ENCODE assay signal across 8 mouse cellular contexts in the genomic region with DNA sequence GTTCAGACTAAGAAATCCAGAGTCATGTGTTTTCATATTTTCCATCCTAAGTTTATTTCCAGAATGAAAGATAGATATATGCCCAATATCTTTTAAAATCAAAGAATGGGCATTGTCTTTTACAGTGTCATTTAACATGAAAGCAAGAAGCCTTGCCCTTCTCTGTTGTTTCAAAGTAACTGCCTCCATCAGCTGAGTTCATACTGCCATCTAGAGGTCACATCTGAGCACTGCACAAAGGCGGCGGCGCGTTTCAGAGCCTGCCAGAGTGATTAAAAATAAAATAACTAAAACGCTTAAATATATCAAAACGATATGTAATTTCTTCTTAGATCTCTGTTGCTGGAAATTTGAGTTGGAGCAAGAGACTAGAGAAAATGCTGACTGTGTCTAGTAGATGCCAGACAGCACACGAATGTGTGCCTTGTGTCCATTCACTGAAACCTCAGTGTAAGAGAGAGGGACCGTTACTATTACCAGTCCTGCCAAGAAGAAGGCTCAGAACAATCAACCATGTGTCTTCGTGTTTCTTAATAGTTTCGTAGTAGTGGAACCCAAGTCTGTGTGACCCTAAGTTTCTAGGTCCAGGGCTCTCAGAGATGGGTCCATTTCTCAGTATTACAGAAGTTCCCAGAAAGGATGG.
A peak's percentile ranks its signal among the peaks of the same experiment; 100 is the strongest.
DNase-seq lines count a peak whose midpoint lies in the region; ATAC-seq and TF ChIP-seq lines count a peak whose summit lies in the region.

No protein-coding gene starts in this region.

- H3K4me3 ChIP-seq in C2C12 (ENCODE audit: insufficient read depth, poor library complexity, severe bottlenecking), result no peak overlapping the region
- H3K4me3 ChIP-seq in kidney, embryonic 14.5 days (ENCODE audit: low read length), result no peak overlapping the region
- H3K4me3 ChIP-seq in lung, adult 2 months (replicated peaks; ENCODE audit: extremely low read depth, low read depth, low read length), result no peak overlapping the region

- H3K9ac ChIP-seq in kidney, embryonic 14.5 days (ENCODE audit: low read depth, low read length), result no peak overlapping the region

- 0 out of 2 replicates have a peak, but pooled peaks have one; percentile 39 for ATAC-seq in kidney, embryonic 14.5 days (ENCODE audit: low FRiP score, low TSS enrichment)
- ATAC-seq in monocyte, adult 5-6 weeks (replicated peaks; ENCODE audit: insufficient number of reproducible peaks, low FRiP score, low TSS enrichment, poor library complexity, severe bottlenecking), result no peak

- no peaks in the 10 kb centered on the region for H3K79me2 ChIP-seq in C2C12 (ENCODE audit: control insufficient read depth, insufficient read depth)

- H3K27me3 ChIP-seq in C2C12 (ENCODE audit: control insufficient read depth, insufficient read depth, insufficient read length), result no peaks in the 10 kb centered on the region
- no peaks in the 10 kb centered on the region for H3K27me3 ChIP-seq in kidney, embryonic 14.5 days (ENCODE audit: control insufficient read depth, insufficient read depth, low read length)

- H3K4me1 ChIP-seq in kidney, embryonic 14.5 days (ENCODE audit: control insufficient read depth, insufficient read depth, low read length), result no peaks in the 10 kb centered on the region
- no peaks in the 10 kb centered on the region for H3K4me1 ChIP-seq in lung, adult 2 months (ENCODE audit: control insufficient read depth, insufficient read depth, low read length)

- TF ChIP-seq CTCF in C2C12 (IDR thresholded peaks at IDR 0.05; ENCODE audit: control insufficient read depth, insufficient read depth, insufficient read length), result peak; percentile 54
- peak; percentile 76 for TF ChIP-seq CTCF in lung, adult 2 months (IDR thresholded peaks at IDR 0.05; ENCODE audit: insufficient read depth, low read length)

- DNase-seq in Muller cell, postnatal 12 days (ENCODE audit: inconsistent ontology term), result peak; percentile 44
- DNase-seq in cerebellum, postnatal 10 days, result peak; percentile 79 to 84
- peak; percentile 77 to 83 for DNase-seq in frontal cortex, postnatal 36 days (ENCODE audit: low spot score in 2 of 2)
- peak; percentile 55 for DNase-seq in lung, adult 2 months
- DNase-seq in ovary, postnatal 36 days (ENCODE audit: low spot score), result peak; percentile 66

- H3K36me3 ChIP-seq in C2C12 (ENCODE audit: control insufficient read depth, insufficient read depth), result no peaks in the 10 kb centered on the region
- H3K36me3 ChIP-seq in kidney, embryonic 14.5 days (ENCODE audit: control insufficient read depth, insufficient read depth, low read length), result no peaks in the 10 kb centered on the region

- no peak for TF ChIP-seq POLR2A in lung, adult 2 months (IDR thresholded peaks at IDR 0.05; ENCODE audit: borderline replicate concordance, extremely low read depth, low read depth, low read length)

- no peak overlapping the region for H3K4me2 ChIP-seq in kidney, embryonic 14.5 days (replicated peaks; ENCODE audit: low read depth, low read length)

- H3K79me3 ChIP-seq in C2C12 (ENCODE audit: low read depth), result no peaks in the 10 kb centered on the region

- H3K9me3 ChIP-seq in kidney, embryonic 14.5 days (ENCODE audit: control insufficient read depth, low read length), result no peaks in the 10 kb centered on the region

- no peak overlapping the region for H3K27ac ChIP-seq in kidney, embryonic 14.5 days (ENCODE audit: low read depth, low read length)

- no peak overlapping the region for H3ac ChIP-seq in C2C12 (ENCODE audit: control insufficient read depth, insufficient read length, low read depth)

- WGBS in kidney, embryonic 14.5 days, result 28% methylated on average over 10 of the region's 10 CpGs
- 19% methylated on average over 10 of the region's 10 CpGs for WGBS in lung, adult 2 months

TF ChIP-seq in C2C12, 6 proteins besides CTCF, POLR2A, EP300 and RAD21:
- TF ChIP-seq CEBPB (IDR thresholded peaks at IDR 0.05; ENCODE audit: low read depth) (no peak), FOSL1 (IDR thresholded peaks at IDR 0.05; ENCODE audit: insufficient read depth, low read length, poor library complexity, severe bottlenecking) (no peak), USF1 (IDR thresholded peaks at IDR 0.05; ENCODE audit: low read depth) (no peak), MYOD1 (IDR thresholded peaks at IDR 0.05; ENCODE audit: control insufficient read depth, insufficient read length, low read depth) (no peak), MYOG (IDR thresholded peaks at IDR 0.05; ENCODE audit: control insufficient read depth, extremely low read depth, insufficient read length) (no peak)
TF ChIP-seq in C2C12: peak in this region for 0.
